Mouse (Mus musculus) neural tube, embryonic 12.5 days (tissue): ENCODE results near the gene E130114P18Rik. TPM values are rescaled to one million over a fixed set of nuclear protein-coding genes. Genes with fewer than 3 reads are reported as not detected.
A peak's percentile ranks its signal among the peaks of the same experiment; 100 is the strongest.

Experiments
- ATAC-seq: fragments of 200-750 bp; cut with Nextera tagmentation; 2 replicates; pipeline ENCODE4 v1.8.0; 2017; ENCODE audit warnings: low read depth, mild to moderate bottlenecking, moderate TSS enrichment, moderate library complexity; ENCODE audit not compliant: low FRiP score
- H3K27ac ChIP-seq: fragments of 300-500 bp; sonication (generic); 2 replicates; pipeline ENCODE4 v1.5.1; 2016
- H3K27me3 ChIP-seq: fragments of 300-500 bp; sonication (generic); replicated peaks from 2 replicates; pipeline ENCODE4 v1.6.1; 2016; ENCODE audit warnings: mild to moderate bottlenecking
- H3K36me3 ChIP-seq: fragments of 300-500 bp; sonication (generic); 2 replicates; pipeline ENCODE4 v1.6.1; 2016; ENCODE audit warnings: mild to moderate bottlenecking
- H3K4me1 ChIP-seq: fragments of 300-500 bp; sonication (generic); 2 replicates; pipeline ENCODE4 v1.6.1; 2016
- H3K4me2 ChIP-seq: fragments of 300-500 bp; sonication (generic); replicated peaks from 2 replicates; pipeline ENCODE4 v1.6.1; 2016; ENCODE audit warnings: mild to moderate bottlenecking
- H3K4me3 ChIP-seq: fragments of 300-500 bp; sonication (generic); 2 replicates; pipeline ENCODE4 v1.5.1; 2016
- H3K9ac ChIP-seq: fragments of 300-500 bp; sonication (generic); 2 replicates; pipeline ENCODE4 v1.6.1; 2016; ENCODE audit warnings: mild to moderate bottlenecking
- H3K9me3 ChIP-seq: fragments of 300-500 bp; sonication (generic); 2 replicates; pipeline ENCODE4 v1.6.1; 2016; ENCODE audit warnings: mild to moderate bottlenecking
- WGBS: fragments of 180-500 bp; shearing (Covaris S2); methylation state at CpG from one replicate; pipeline ENCODE4 v1.1.7; 2016; 5-methylcytosine and 5-hydroxymethylcytosine counted together
- polyA plus RNA-seq: library from polyadenylated mRNA; unstranded; fragments of >200 nt; fragmentation: Nextera tagmentation; extraction: Ambion mirVana; gene quantifications from 2 replicates; pipeline ENCODE4 v1.2.1, GENCODE M21; 2016

E130114P18Rik gene
- 17.3 and 20.4 TPM in 2 replicates for polyA plus RNA-seq

GRCm38 (mm10) chr4:97777706-97778176 is at the start of gene E130114P18Rik:
Gene E130114P18Rik (minus strand): TSS chr4:97778078.
- under 1% methylated on average over 37 of the region's 37 CpGs for WGBS
- no peaks in the 10 kb centered on the region for H3K9me3 ChIP-seq
- 0 out of 2 replicates have a peak, but pooled peaks cover 2% of the 10 kb centered on the region for H3K27me3 ChIP-seq
- peaks cover 2% of the 10 kb centered on the region for H3K36me3 ChIP-seq
- H3K4me1 ChIP-seq: peaks cover 13% of the 10 kb centered on the region; the same call in 1 of the 2 replicates
- H3K9ac ChIP-seq: peak within 1 kb of the TSS; percentile 99
- H3K4me2 ChIP-seq: peak within 1 kb of the TSS; percentile 80
- peak within 1 kb of the TSS; percentile 84 for H3K27ac ChIP-seq
- peak within 1 kb of the TSS; percentile 98 for H3K4me3 ChIP-seq
- ATAC-seq: peak; percentile 81

DNA sequence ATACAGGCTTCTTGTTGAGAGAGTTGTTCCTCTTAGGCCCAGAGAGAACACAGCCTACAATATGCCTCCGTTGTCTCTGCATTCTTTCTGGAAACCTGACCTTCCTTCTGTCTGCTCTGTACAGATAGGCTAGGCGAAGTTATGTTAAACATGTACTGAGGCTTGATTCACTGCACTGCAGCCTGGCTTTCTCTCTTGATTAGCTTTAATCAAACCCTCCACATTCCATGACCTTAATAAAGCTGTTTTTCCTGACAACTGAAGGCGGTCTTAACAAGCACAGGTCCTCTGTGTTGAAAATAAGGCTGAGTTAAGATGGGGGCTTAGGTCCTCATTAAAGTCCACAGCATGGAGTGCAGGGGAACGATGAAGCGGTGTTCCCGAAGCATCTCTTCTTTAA is 49.2 kb upstream of the E130114P18Rik start:
- H3K27me3 ChIP-seq: no peaks in the 10 kb centered on the region
- H3K4me3 ChIP-seq: no peak overlapping the region
- peaks cover 22% of the 10 kb centered on the region for H3K4me1 ChIP-seq
- no peak for ATAC-seq
- H3K27ac ChIP-seq: no peak overlapping the region
- H3K9ac ChIP-seq: no peak overlapping the region
- WGBS: 75% methylated on average over 6 of the region's 6 CpGs
- H3K4me2 ChIP-seq: no peak overlapping the region
- H3K36me3 ChIP-seq: no peaks in the 10 kb centered on the region
- H3K9me3 ChIP-seq: no peaks in the 10 kb centered on the region

DNA sequence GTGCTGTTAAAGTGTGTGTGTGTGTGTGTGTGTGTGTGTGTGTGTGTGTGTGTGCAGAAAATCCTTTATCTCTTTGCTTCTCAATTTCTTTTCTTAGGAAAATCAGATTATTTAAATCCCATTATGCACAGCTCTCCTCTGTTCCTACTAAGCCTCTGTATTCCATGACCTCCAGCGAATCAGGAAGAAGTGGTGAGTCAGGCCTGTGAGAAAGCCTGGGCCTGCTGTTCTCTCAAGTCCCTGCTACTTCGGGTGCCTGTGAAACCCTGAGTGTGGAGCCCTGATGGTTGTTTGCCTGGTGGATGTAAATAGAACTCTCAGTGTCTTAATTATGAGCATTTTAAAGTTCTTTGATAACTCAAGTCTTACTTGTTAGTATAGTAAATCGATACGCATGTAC is 48.0 kb upstream of the E130114P18Rik start:
- no peaks in the 10 kb centered on the region for H3K27me3 ChIP-seq
- ATAC-seq: no peak

GRCm38 (mm10) chr4:97825432-97825831 is 47.6 kb upstream of the E130114P18Rik start:
- no peak overlapping the region for H3K4me3 ChIP-seq
- WGBS: 85% methylated on average over 4 of the region's 4 CpGs
- H3K27ac ChIP-seq: no peak overlapping the region
- ATAC-seq: no peak
- H3K36me3 ChIP-seq: no peaks in the 10 kb centered on the region
- no peaks in the 10 kb centered on the region for H3K27me3 ChIP-seq
- no peak overlapping the region for H3K4me2 ChIP-seq
- no peak overlapping the region for H3K9ac ChIP-seq
- H3K4me1 ChIP-seq: peaks cover 22% of the 10 kb centered on the region
- no peaks in the 10 kb centered on the region for H3K9me3 ChIP-seq

More for the DNA sequence above, 48.0 kb upstream of the E130114P18Rik start:
- H3K27ac ChIP-seq: no peak overlapping the region
- no peak overlapping the region for H3K4me3 ChIP-seq
- 84% methylated on average over 4 of the region's 4 CpGs for WGBS
- no peak overlapping the region for H3K9ac ChIP-seq
- peaks cover 22% of the 10 kb centered on the region for H3K4me1 ChIP-seq
- H3K36me3 ChIP-seq: no peaks in the 10 kb centered on the region
- no peak overlapping the region for H3K4me2 ChIP-seq
- no peaks in the 10 kb centered on the region for H3K9me3 ChIP-seq

DNA sequence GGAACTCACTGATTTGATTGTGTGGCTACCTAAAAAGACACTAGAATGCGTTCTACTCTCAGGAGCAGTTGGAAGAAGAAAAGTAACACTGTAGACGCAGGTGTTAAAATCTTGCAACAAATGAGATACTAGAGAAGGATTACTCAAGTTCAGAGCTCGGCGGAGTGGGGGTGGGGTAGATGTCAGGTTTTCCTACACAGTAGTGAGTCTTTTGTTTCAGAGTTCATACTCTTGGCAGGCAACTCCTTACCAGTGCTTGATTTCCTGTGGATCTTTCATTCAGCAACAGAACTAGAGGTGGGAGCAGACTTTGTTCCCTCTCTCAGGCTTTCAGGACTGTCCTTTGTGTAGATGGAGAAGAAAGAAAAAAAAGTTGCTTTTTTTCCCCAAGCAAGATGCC is 46.6 kb upstream of the E130114P18Rik start:
- H3K4me2 ChIP-seq: no peak overlapping the region
- H3K4me1 ChIP-seq: peaks cover 19% of the 10 kb centered on the region
- no peaks in the 10 kb centered on the region for H3K27me3 ChIP-seq
- 74% methylated on average over 4 of the region's 4 CpGs for WGBS
- no peak overlapping the region for H3K27ac ChIP-seq
- no peak for ATAC-seq
- H3K9me3 ChIP-seq: no peaks in the 10 kb centered on the region
- H3K9ac ChIP-seq: no peak overlapping the region
- H3K36me3 ChIP-seq: no peaks in the 10 kb centered on the region
- H3K4me3 ChIP-seq: no peak overlapping the region

DNA sequence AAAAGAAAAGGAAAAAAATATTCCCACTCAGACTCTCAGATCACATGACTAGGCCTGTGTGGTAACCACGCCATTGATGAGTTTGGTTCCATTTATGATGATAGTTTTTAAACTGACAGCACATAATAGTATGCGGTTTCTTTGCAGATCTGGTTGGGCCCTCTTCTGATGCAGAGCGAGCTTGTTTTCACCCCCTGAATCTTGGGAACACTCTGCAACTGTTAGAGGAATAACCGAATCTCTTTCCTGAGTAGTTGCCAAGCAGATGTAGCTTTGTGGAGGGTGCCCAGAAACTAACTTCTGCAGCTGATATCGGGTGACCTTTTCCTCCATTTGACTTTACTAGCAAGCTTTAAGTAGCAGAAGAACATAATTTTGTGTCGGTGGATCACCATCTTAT is 45.6 kb upstream of the E130114P18Rik start:
- H3K4me1 ChIP-seq: peaks cover 17% of the 10 kb centered on the region
- no peaks in the 10 kb centered on the region for H3K36me3 ChIP-seq
- no peak for ATAC-seq
- H3K27me3 ChIP-seq: no peaks in the 10 kb centered on the region
- WGBS: 89% methylated on average over 6 of the region's 6 CpGs
- H3K27ac ChIP-seq: no peak overlapping the region
- H3K9ac ChIP-seq: no peak overlapping the region
- H3K4me2 ChIP-seq: no peak overlapping the region
- H3K4me3 ChIP-seq: no peak overlapping the region
- no peaks in the 10 kb centered on the region for H3K9me3 ChIP-seq

GRCm38 (mm10) chr4:97821556-97822251 is 43.8 kb upstream of the E130114P18Rik start:
- Histone ChIP-seq H3K9me3 (no peaks in the 10 kb centered on the region), H3K27ac (no peak overlapping the region), H3K4me2 (no peak overlapping the region), H3K27me3 (no peaks in the 10 kb centered on the region), H3K36me3 (no peaks in the 10 kb centered on the region), H3K4me3 (no peak overlapping the region), H3K9ac (no peak overlapping the region), H3K4me1 (peaks cover 7% of the 10 kb centered on the region)
- 92% methylated on average over 4 of the region's 4 CpGs for WGBS
- no peak for ATAC-seq

GRCm38 (mm10) chr4:97820474-97821259 is 42.8 kb upstream of the E130114P18Rik start:
- H3K27ac ChIP-seq: no peak overlapping the region
- H3K36me3 ChIP-seq: no peaks in the 10 kb centered on the region
- no peaks in the 10 kb centered on the region for H3K27me3 ChIP-seq
- ATAC-seq: no peak
- peaks cover 7% of the 10 kb centered on the region for H3K4me1 ChIP-seq
- no peak overlapping the region for H3K4me2 ChIP-seq
- no peaks in the 10 kb centered on the region for H3K9me3 ChIP-seq
- WGBS: 74% methylated on average over 4 of the region's 4 CpGs
- no peak overlapping the region for H3K4me3 ChIP-seq
- H3K9ac ChIP-seq: no peak overlapping the region

- no peak overlapping the region for H3K27ac ChIP-seq
- no peaks in the 10 kb centered on the region for H3K9me3 ChIP-seq
- no peaks in the 10 kb centered on the region for H3K27me3 ChIP-seq
- ATAC-seq: no peak
- no peak overlapping the region for H3K4me2 ChIP-seq
- H3K9ac ChIP-seq: no peak overlapping the region
- no peak overlapping the region for H3K4me3 ChIP-seq
- WGBS: 87% methylated on average over 8 of the region's 8 CpGs
- peaks cover under 1% of the 10 kb centered on the region; the same call in 1 of the 2 replicates for H3K4me1 ChIP-seq
- no peaks in the 10 kb centered on the region for H3K36me3 ChIP-seq
These were observed 41.2 kb upstream of the E130114P18Rik start for GRCm38 (mm10) chr4:97819101-97819500.

DNA sequence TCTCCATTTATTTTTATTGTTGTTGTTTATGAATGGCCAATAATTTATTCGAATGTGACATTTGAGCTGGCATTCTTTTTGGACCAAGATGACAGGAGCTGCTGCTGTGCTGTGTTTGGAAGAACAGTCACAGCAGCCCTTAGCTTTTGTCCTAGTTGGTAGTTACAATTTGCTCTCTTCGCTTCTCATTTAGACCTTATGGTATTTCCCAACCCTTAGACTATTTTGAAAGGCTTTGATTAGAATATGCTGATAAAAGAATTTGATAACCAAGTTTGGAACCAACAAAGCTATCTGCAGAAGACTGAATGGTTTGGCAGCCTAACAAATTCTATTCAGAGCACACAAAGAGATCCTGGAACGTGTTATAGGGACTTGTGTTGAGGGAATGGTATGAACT is 40.6 kb upstream of the E130114P18Rik start:
- Histone ChIP-seq H3K4me1 (no peaks in the 10 kb centered on the region), H3K4me2 (no peak overlapping the region), H3K27me3 (no peaks in the 10 kb centered on the region), H3K27ac (no peak overlapping the region), H3K9ac (no peak overlapping the region), H3K36me3 (no peaks in the 10 kb centered on the region), H3K9me3 (no peaks in the 10 kb centered on the region), H3K4me3 (no peak overlapping the region)
- ATAC-seq: no peak
- WGBS: 92% methylated on average over 3 of the region's 3 CpGs

DNA sequence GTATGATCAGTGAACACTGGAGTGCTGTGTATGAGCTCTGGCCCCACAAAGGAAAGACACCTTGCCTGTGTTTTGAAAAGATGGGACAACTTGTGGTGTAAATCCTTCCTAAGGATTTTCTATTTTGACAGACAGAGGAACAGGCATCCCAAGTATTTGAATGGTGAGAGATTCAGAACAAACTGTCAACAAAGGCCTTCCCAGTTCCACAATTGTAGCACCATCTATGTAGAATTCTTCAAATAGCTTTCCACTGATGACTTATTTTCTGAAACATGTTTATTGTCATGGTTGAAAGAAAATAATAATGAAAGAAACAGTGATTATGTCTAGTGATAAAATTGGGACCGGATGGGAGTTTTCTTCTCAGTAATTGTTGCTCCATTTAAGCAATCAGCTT is 39.9 kb upstream of the E130114P18Rik start:
- no peak for ATAC-seq
- Histone ChIP-seq H3K4me3 (no peak overlapping the region), H3K27ac (no peak overlapping the region), H3K4me1 (no peaks in the 10 kb centered on the region), H3K9ac (no peak overlapping the region), H3K27me3 (no peaks in the 10 kb centered on the region), H3K4me2 (no peak overlapping the region), H3K36me3 (no peaks in the 10 kb centered on the region), H3K9me3 (no peaks in the 10 kb centered on the region)
- 93% methylated on average over 1 of the region's 1 CpGs for WGBS

GRCm38 (mm10) chr4:97816753-97817152 is 38.9 kb upstream of the E130114P18Rik start:
- no peak overlapping the region for H3K27ac ChIP-seq
- no peaks in the 10 kb centered on the region for H3K9me3 ChIP-seq
- no peaks in the 10 kb centered on the region for H3K27me3 ChIP-seq
- WGBS: 86% methylated on average over 3 of the region's 3 CpGs
- no peaks in the 10 kb centered on the region for H3K4me1 ChIP-seq
- H3K36me3 ChIP-seq: no peaks in the 10 kb centered on the region
- no peak overlapping the region for H3K4me3 ChIP-seq
- no peak overlapping the region for H3K4me2 ChIP-seq
- ATAC-seq: no peak
- no peak overlapping the region for H3K9ac ChIP-seq
